Mouse (Mus musculus) sigmoid colon, adult 10 weeks (tissue): ENCODE results near the gene Frmpd1. TPM values are rescaled to one million over a fixed set of nuclear protein-coding genes. Genes with fewer than 3 reads are reported as not detected.

Experiments used
- polyA plus RNA-seq: library from polyadenylated mRNA; stranded (reverse); fragments of 350-450 nt; fragmentation: Illumina TruSeq; extraction: RNeasy Lipid Tissue Mini Kit (QIAGEN cat#74804); gene quantifications from one replicate; pipeline ENCODE4 v1.2.3, GENCODE M21; 2014; ENCODE audit warnings: low read depth, low replicate concordance

The Frmpd1 gene
- not detected for polyA plus RNA-seq

GRCm38 (mm10) chr4:45184521-45185330, at the start of gene Frmpd1:
Gene Frmpd1 (plus strand): TSS chr4:45184875.

GRCm38 (mm10) chr4:45296662-45297564, 112.2 kb downstream of the Frmpd1 start, which contains the start of gene Trmt10b:
Gene Trmt10b (plus strand): TSS chr4:45297127.

Other genes starting within 250 kb of the Frmpd1 start
- gene Grhpr, start 203.5 kb upstream of the Frmpd1 start, polyA plus RNA-seq: not detected
- gene Zbtb5, start 172.5 kb upstream of the Frmpd1 start, polyA plus RNA-seq: 5.3 TPM
- 6.9 TPM for gene Polr1e, start 166.3 kb upstream of the Frmpd1 start, polyA plus RNA-seq
- gene Fbxo10, start 100.3 kb upstream of the Frmpd1 start, polyA plus RNA-seq: 1.1 TPM
- gene Tomm5, start 76.8 kb upstream of the Frmpd1 start, polyA plus RNA-seq: 116 TPM
- 21.5 TPM for gene Trmt10b, start 112.3 kb downstream of the Frmpd1 start, polyA plus RNA-seq
- 32.8 TPM for gene Dcaf10, start 157.2 kb downstream of the Frmpd1 start, polyA plus RNA-seq
- gene Exosc3, start 157.9 kb downstream of the Frmpd1 start, polyA plus RNA-seq: 54.0 TPM
- gene Slc25a51, start 223.9 kb downstream of the Frmpd1 start, polyA plus RNA-seq: 68.9 TPM